Mouse (Mus musculus): ENCODE results near the gene Arhgef6. TPM values are rescaled to one million over a fixed set of nuclear protein-coding genes. Genes with fewer than 3 reads are reported as not detected.

The Arhgef6 gene
- polyA plus RNA-seq, 1 experiment from 2014 or later: 10.7 TPM

GRCm38 (mm10) chrX:57212862-57213261 lies 125.7 kb downstream of the Arhgef6 start:
- H3K27me3 ChIP-seq (ENCODE audit: insufficient read depth, poor library complexity, severe bottlenecking): no peaks in the 10 kb centered on the region
- 77% methylated on average over 3 of the region's 3 CpGs for WGBS
- no peak for DNase-seq (ENCODE audit: low spot score)
- no peaks in the 10 kb centered on the region for H3K9me3 ChIP-seq
- no peaks in the 10 kb centered on the region for H3K4me1 ChIP-seq
- no peak overlapping the region for H3K4me3 ChIP-seq
- H3K27ac ChIP-seq: no peak overlapping the region
- H3K36me3 ChIP-seq: no peaks in the 10 kb centered on the region

GRCm38 (mm10) chrX:57211876-57212275 lies 126.7 kb downstream of the Arhgef6 start, which contains the start of gene Cd40lg:
TSS of gene Cd40lg (plus strand) at chrX:57212143.
- 84% methylated on average over 9 of the region's 9 CpGs for WGBS
- H3K36me3 ChIP-seq: no peaks in the 10 kb centered on the region
- H3K27ac ChIP-seq: no peak within 1 kb of the TSS
- H3K9me3 ChIP-seq: no peaks in the 10 kb centered on the region
- no peaks in the 10 kb centered on the region for H3K4me1 ChIP-seq
- H3K4me3 ChIP-seq: no peak within 1 kb of the TSS
- DNase-seq (ENCODE audit: low spot score): no peak
- no peaks in the 10 kb centered on the region for H3K27me3 ChIP-seq (ENCODE audit: insufficient read depth, poor library complexity, severe bottlenecking)

- no peak for DNase-seq (ENCODE audit: low spot score)
- Histone ChIP-seq H3K4me1 (no peaks in the 10 kb centered on the region), H3K9me3 (no peaks in the 10 kb centered on the region), H3K36me3 (no peaks in the 10 kb centered on the region), H3K27me3 (ENCODE audit: insufficient read depth, poor library complexity, severe bottlenecking) (no peaks in the 10 kb centered on the region), H3K27ac (no peak overlapping the region), H3K4me3 (no peak overlapping the region)
- 72% methylated on average over 1 of the region's 1 CpGs for WGBS
Measured at GRCm38 (mm10) chrX:57210591-57210990, 127.9 kb downstream of the Arhgef6 start.

- no peak overlapping the region for H3K27ac ChIP-seq
- no peaks in the 10 kb centered on the region for H3K4me1 ChIP-seq
- H3K9me3 ChIP-seq: no peaks in the 10 kb centered on the region
- no peaks in the 10 kb centered on the region for H3K36me3 ChIP-seq
- DNase-seq (ENCODE audit: low spot score): no peak
- WGBS: 58% methylated on average over 2 of the region's 2 CpGs
- no peak overlapping the region for H3K4me3 ChIP-seq
- no peaks in the 10 kb centered on the region for H3K27me3 ChIP-seq (ENCODE audit: insufficient read depth, poor library complexity, severe bottlenecking)
Measured at GRCm38 (mm10) chrX:57200397-57200796, 138.1 kb downstream of the Arhgef6 start.

- H3K9me3 ChIP-seq: no peaks in the 10 kb centered on the region
- H3K27ac ChIP-seq: no peak overlapping the region
- no peak for DNase-seq (ENCODE audit: low spot score)
- no peaks in the 10 kb centered on the region for H3K4me1 ChIP-seq
- 47% methylated on average over 2 of the region's 2 CpGs for WGBS
- no peaks in the 10 kb centered on the region for H3K27me3 ChIP-seq (ENCODE audit: insufficient read depth, poor library complexity, severe bottlenecking)
- no peak overlapping the region for H3K4me3 ChIP-seq
- H3K36me3 ChIP-seq: no peaks in the 10 kb centered on the region
Measured at GRCm38 (mm10) chrX:57198036-57198435, 140.5 kb downstream of the Arhgef6 start.

- Histone ChIP-seq H3K36me3 (no peaks in the 10 kb centered on the region), H3K9me3 (no peaks in the 10 kb centered on the region), H3K4me1 (no peaks in the 10 kb centered on the region), H3K27ac (no peak overlapping the region), H3K27me3 (ENCODE audit: insufficient read depth, poor library complexity, severe bottlenecking) (no peaks in the 10 kb centered on the region), H3K4me3 (no peak overlapping the region)
- no peak for DNase-seq (ENCODE audit: low spot score)
- WGBS: 83% methylated on average over 9 of the region's 9 CpGs
Measured at GRCm38 (mm10) chrX:57196319-57196718, 142.2 kb downstream of the Arhgef6 start.

GRCm38 (mm10) chrX:57189335-57189734 lies 149.2 kb downstream of the Arhgef6 start:
- DNase-seq (ENCODE audit: low spot score): no peak
- Histone ChIP-seq H3K36me3 (no peaks in the 10 kb centered on the region), H3K9me3 (no peaks in the 10 kb centered on the region), H3K4me1 (no peaks in the 10 kb centered on the region), H3K27ac (no peak overlapping the region), H3K4me3 (no peak overlapping the region), H3K27me3 (ENCODE audit: insufficient read depth, poor library complexity, severe bottlenecking) (no peaks in the 10 kb centered on the region)
- 66% methylated on average over 5 of the region's 5 CpGs for WGBS

- no peaks in the 10 kb centered on the region for H3K36me3 ChIP-seq
- H3K27ac ChIP-seq: no peak overlapping the region
- no peak for DNase-seq (ENCODE audit: low spot score)
- WGBS: 68% methylated on average over 8 of the region's 8 CpGs
- H3K9me3 ChIP-seq: no peaks in the 10 kb centered on the region
- H3K4me3 ChIP-seq: no peak overlapping the region
- no peaks in the 10 kb centered on the region for H3K27me3 ChIP-seq (ENCODE audit: insufficient read depth, poor library complexity, severe bottlenecking)
- no peaks in the 10 kb centered on the region for H3K4me1 ChIP-seq
Measured at GRCm38 (mm10) chrX:57187301-57187700, 151.2 kb downstream of the Arhgef6 start.

- Histone ChIP-seq H3K27ac (no peak overlapping the region), H3K4me3 (no peak overlapping the region)
- WGBS: 78% methylated on average over 3 of the region's 3 CpGs
Measured at GRCm38 (mm10) chrX:57183359-57183758, 155.2 kb downstream of the Arhgef6 start.

GRCm38 (mm10) chrX:57182470-57182869 lies 156.1 kb downstream of the Arhgef6 start:
- no peaks in the 10 kb centered on the region for H3K27me3 ChIP-seq (ENCODE audit: insufficient read depth, poor library complexity, severe bottlenecking)
- no peak overlapping the region for H3K27ac ChIP-seq
- DNase-seq (ENCODE audit: low spot score): no peak
- H3K36me3 ChIP-seq: no peaks in the 10 kb centered on the region
- H3K4me1 ChIP-seq: no peaks in the 10 kb centered on the region
- no peaks in the 10 kb centered on the region for H3K9me3 ChIP-seq
- 81% methylated on average over 2 of the region's 2 CpGs for whole genome bisulfite sequencing
- H3K4me3 ChIP-seq: no peak overlapping the region

More at GRCm38 (mm10) chrX:57183359-57183758, 155.2 kb downstream of the Arhgef6 start:
- Histone ChIP-seq H3K36me3 (no peaks in the 10 kb centered on the region), H3K27me3 (ENCODE audit: insufficient read depth, poor library complexity, severe bottlenecking) (no peaks in the 10 kb centered on the region), H3K4me1 (no peaks in the 10 kb centered on the region), H3K9me3 (no peaks in the 10 kb centered on the region)
- no peak for DNase-seq (ENCODE audit: low spot score)

Other genes starting within 250 kb of the Arhgef6 start
- gene Cd40lg, start 126.6 kb downstream of the Arhgef6 start, polyA plus RNA-seq (2016; fragmentation: Nextera tagmentation; extraction: Ambion mirVana): not detected in 2 replicates
- 91.9 and 97.7 TPM in 2 replicates for gene Rbmx, start 54.3 kb upstream of the Arhgef6 start, polyA plus RNA-seq (2016; fragmentation: Nextera tagmentation; extraction: Ambion mirVana)
- not detected in 2 replicates for gene Gm364, start 70.4 kb upstream of the Arhgef6 start, polyA plus RNA-seq (2016; fragmentation: Nextera tagmentation; extraction: Ambion mirVana)
- gene Gpr101, start 165.0 kb upstream of the Arhgef6 start, polyA plus RNA-seq (2016; fragmentation: Nextera tagmentation; extraction: Ambion mirVana): not detected in 2 replicates